Comparison of ENCODE assay signal across 7 mouse cellular contexts in genomic region chr4:134579212-134579611, GRCm38 (mm10). TPM values are rescaled to one million over a fixed set of nuclear protein-coding genes. Genes with fewer than 3 reads are reported as not detected.
DNase-seq lines count a peak whose midpoint lies in the region; ATAC-seq lines count a peak whose summit lies in the region.

No protein-coding gene starts in this region.

- ATAC-seq in neural tube, embryonic 11.5 days (ENCODE audit: insufficient read depth, low FRiP score, low TSS enrichment): no peak
- peak; percentile 45; the same call in 1 of the 2 replicates for ATAC-seq in heart, embryonic 12.5 days (ENCODE audit: insufficient number of reproducible peaks, low FRiP score)
- ATAC-seq in limb, embryonic 13.5 days (ENCODE audit: low FRiP score, low read depth): peak; percentile 48; the same call in 1 of the 2 replicates

- H3K27ac ChIP-seq in neural tube, embryonic 11.5 days (ENCODE audit: low read depth, low read length): no peak overlapping the region
- H3K27ac ChIP-seq in heart, embryonic 12.5 days (ENCODE audit: poor library complexity, severe bottlenecking): peak overlapping the region; percentile 78
- peak overlapping the region; percentile 15; the same call in 1 of the 2 replicates for H3K27ac ChIP-seq in limb, embryonic 13.5 days

- H3K4me2 ChIP-seq in neural tube, embryonic 11.5 days (ENCODE audit: low read depth): 0 out of 2 replicates have a peak overlapping the region, but pooled peaks have one; percentile 8
- H3K4me2 ChIP-seq in heart, embryonic 12.5 days: peak overlapping the region; percentile 60
- H3K4me2 ChIP-seq in limb, embryonic 13.5 days (replicated peaks): peak overlapping the region; percentile 53

- DNase-seq in neural tube, embryonic 11.5 days (ENCODE audit: low spot score): peak; percentile 30
- DNase-seq in neural tube, embryonic 10.5 days (ENCODE audit: extremely low spot score, low spot score): no peak
- no peak for DNase-seq in yolk sac, embryonic 10.5 days (ENCODE audit: low spot score)
- no peak for DNase-seq in right cerebral cortex, postnatal 4 days
- no peak for DNase-seq in gastrocnemius, adult 8-10 months (ENCODE audit: low spot score in 2 of 2)

- H3K4me1 ChIP-seq in neural tube, embryonic 11.5 days (ENCODE audit: control insufficient read depth, insufficient read depth, low read length): peaks cover 8% of the 10 kb centered on the region
- peaks cover 49% of the 10 kb centered on the region for H3K4me1 ChIP-seq in heart, embryonic 12.5 days (replicated peaks)
- peaks cover 26% of the 10 kb centered on the region for H3K4me1 ChIP-seq in limb, embryonic 13.5 days

- WGBS in neural tube, embryonic 11.5 days: 10% methylated on average over 11 of the region's 11 CpGs
- 7% methylated on average over 11 of the region's 11 CpGs for WGBS in heart, embryonic 12.5 days
- WGBS in limb, embryonic 13.5 days: 5% methylated on average over 11 of the region's 11 CpGs

- H3K9ac ChIP-seq in neural tube, embryonic 11.5 days (ENCODE audit: low read length): no peak overlapping the region
- H3K9ac ChIP-seq in heart, embryonic 12.5 days: peak overlapping the region; percentile 25; the same call in 1 of the 2 replicates
- peak overlapping the region; percentile 43; the same call in 1 of the 2 replicates for H3K9ac ChIP-seq in limb, embryonic 13.5 days

- H3K36me3 ChIP-seq in neural tube, embryonic 11.5 days (ENCODE audit: control insufficient read depth, insufficient read depth, low read length): no peaks in the 10 kb centered on the region
- H3K36me3 ChIP-seq in heart, embryonic 12.5 days: peaks cover 20% of the 10 kb centered on the region
- no peaks in the 10 kb centered on the region for H3K36me3 ChIP-seq in limb, embryonic 13.5 days

- H3K4me3 ChIP-seq in neural tube, embryonic 11.5 days (ENCODE audit: low read depth, low read length): no peak overlapping the region
- peak overlapping the region; percentile 10 for H3K4me3 ChIP-seq in heart, embryonic 12.5 days
- H3K4me3 ChIP-seq in limb, embryonic 13.5 days: peak overlapping the region; percentile 8; the same call in 1 of the 2 replicates

- H3K9me3 ChIP-seq in neural tube, embryonic 11.5 days (ENCODE audit: control insufficient read depth, low read length): no peaks in the 10 kb centered on the region
- H3K9me3 ChIP-seq in heart, embryonic 12.5 days (replicated peaks): no peaks in the 10 kb centered on the region
- no peaks in the 10 kb centered on the region for H3K9me3 ChIP-seq in limb, embryonic 13.5 days

- H3K27me3 ChIP-seq in neural tube, embryonic 11.5 days (ENCODE audit: control insufficient read depth, insufficient read depth, low read length): no peaks in the 10 kb centered on the region
- no peaks in the 10 kb centered on the region for H3K27me3 ChIP-seq in heart, embryonic 12.5 days (replicated peaks)
- H3K27me3 ChIP-seq in limb, embryonic 13.5 days: 0 out of 2 replicates have a peak, but pooled peaks cover 3% of the 10 kb centered on the region

RNA-seq across cellular contexts. Expression of gene Selenon, which starts 27.2 kb away (rescaled TPM):
- polyA plus RNA-seq in neural tube, embryonic 11.5 days (2014; fragmentation: Nextera tagmentation; extraction: Ambion mirVana): 48.0 TPM in 2 replicates
- polyA plus RNA-seq in heart, embryonic 12.5 days (2016; fragmentation: Nextera tagmentation; extraction: Ambion mirVana): 31.7 and 31.9 TPM in 2 replicates
- polyA plus RNA-seq in limb, embryonic 13.5 days (2015; fragmentation: Nextera tagmentation; extraction: Ambion mirVana): 15.2 and 16.3 TPM in 2 replicates
- 1 to 10 TPM; 2.8 to 3.8 (median 3.2) TPM for total RNA-seq in gastrocnemius, adult 8-10 months (2022)

RNA-seq across cellular contexts. Expression of gene Mtfr1l, which starts 44.0 kb away (rescaled TPM):
- 130 and 133 TPM in 2 replicates for polyA plus RNA-seq in neural tube, embryonic 11.5 days (2014; fragmentation: Nextera tagmentation; extraction: Ambion mirVana)
- 151 and 156 TPM in 2 replicates for polyA plus RNA-seq in heart, embryonic 12.5 days (2016; fragmentation: Nextera tagmentation; extraction: Ambion mirVana)
- polyA plus RNA-seq in limb, embryonic 13.5 days (2015; fragmentation: Nextera tagmentation; extraction: Ambion mirVana): 131 and 132 TPM in 2 replicates
- total RNA-seq in gastrocnemius, adult 8-10 months (2022): 100 to 1,000 TPM; 129 to 173 (median 151) TPM

Comparison
In these comparisons a context has a peak if more than half of its experiments do, and no peak if none do; other contexts are left out.
1. H3K4me2 ChIP-seq: peak in every context shown above with its lines; median percentile 60 in heart, embryonic 12.5 days; 53 in limb, embryonic 13.5 days; 8 in neural tube, embryonic 11.5 days.